Mouse (Mus musculus) stomach, embryonic 15.5 days (tissue): ENCODE measurements at regions not wholly inside any gene's neighbourhood (a gene's known extent, or its start where the extent isn't known, plus 50 kb on each side); places are given as distances from the start of the nearest gene placed in this dataset.

ENCODE experiments used
- ATAC-seq: fragments of 200-750 bp; cut with Nextera tagmentation; 2 replicates; pipeline ENCODE4 v1.8.0; 2017; ENCODE audit warnings: low read depth, moderate number of reproducible peaks, moderate TSS enrichment; ENCODE audit not compliant: insufficient read depth, low FRiP score
- H3K27ac ChIP-seq: fragments of 300-500 bp; sonication (generic); 2 replicates; pipeline ENCODE4 v1.5.1; 2015; ENCODE audit warnings: mild to moderate bottlenecking, inconsistent platforms
- H3K27me3 ChIP-seq: fragments of 300-500 bp; sonication (generic); replicated peaks from 2 replicates; pipeline ENCODE4 v1.6.1; 2015; ENCODE audit warnings: inconsistent platforms
- H3K36me3 ChIP-seq: fragments of 300-500 bp; sonication (generic); 2 replicates; pipeline ENCODE4 v1.6.1; 2015; ENCODE audit warnings: inconsistent platforms
- H3K4me1 ChIP-seq: fragments of 300-500 bp; sonication (generic); 2 replicates; pipeline ENCODE4 v1.6.1; 2015; ENCODE audit warnings: inconsistent platforms
- H3K4me2 ChIP-seq: fragments of 300-500 bp; sonication (generic); 2 replicates; pipeline ENCODE4 v1.6.1; 2015; ENCODE audit warnings: mild to moderate bottlenecking, inconsistent platforms
- H3K4me3 ChIP-seq: fragments of 300-500 bp; sonication (generic); replicated peaks from 2 replicates; pipeline ENCODE4 v1.5.1; 2015; ENCODE audit warnings: inconsistent platforms
- H3K9ac ChIP-seq: fragments of 300-500 bp; sonication (generic); 2 replicates; pipeline ENCODE4 v1.6.1; 2015; ENCODE audit warnings: inconsistent platforms
- H3K9me3 ChIP-seq: fragments of 300-500 bp; sonication (generic); 2 replicates; pipeline ENCODE4 v1.6.1; 2016; ENCODE audit warnings: inconsistent platforms
- WGBS: fragments of 180-500 bp; shearing (Covaris S2); methylation state at CpG from one replicate; pipeline ENCODE4 v1.1.7; 2015; 5-methylcytosine and 5-hydroxymethylcytosine counted together

- no peak overlapping the region for H3K4me2 ChIP-seq
- no peaks in the 10 kb centered on the region for H3K4me1 ChIP-seq
- no peak overlapping the region for H3K4me3 ChIP-seq
- no peak for ATAC-seq
- no peaks in the 10 kb centered on the region for H3K9me3 ChIP-seq
- no peak overlapping the region for H3K27ac ChIP-seq
- no peak overlapping the region for H3K9ac ChIP-seq
- 76% methylated on average over 4 of the region's 4 CpGs for WGBS
- H3K36me3 ChIP-seq, result no peaks in the 10 kb centered on the region
- H3K27me3 ChIP-seq, result no peaks in the 10 kb centered on the region
These were observed 211.4 kb downstream of the Otol1 start for GRCm38 (mm10) chr3:70218757-70219360.

GRCm38 (mm10) chr3:70223443-70224065, 216.1 kb downstream of the Otol1 start:
- no peak overlapping the region for H3K9ac ChIP-seq
- H3K36me3 ChIP-seq, result no peaks in the 10 kb centered on the region
- no peaks in the 10 kb centered on the region for H3K9me3 ChIP-seq
- no peaks in the 10 kb centered on the region for H3K27me3 ChIP-seq
- WGBS, result 79% methylated on average over 3 of the region's 3 CpGs
- H3K4me1 ChIP-seq, result no peaks in the 10 kb centered on the region
- no peak overlapping the region for H3K4me2 ChIP-seq
- H3K4me3 ChIP-seq, result no peak overlapping the region
- H3K27ac ChIP-seq, result no peak overlapping the region
- ATAC-seq, result no peak

- Histone ChIP-seq H3K27ac (no peak overlapping the region), H3K4me1 (no peaks in the 10 kb centered on the region), H3K9ac (no peak overlapping the region), H3K4me2 (no peak overlapping the region), H3K36me3 (no peaks in the 10 kb centered on the region), H3K9me3 (no peaks in the 10 kb centered on the region), H3K4me3 (no peak overlapping the region), H3K27me3 (no peaks in the 10 kb centered on the region)
- no peak for ATAC-seq
- WGBS, result 90% methylated on average over 6 of the region's 6 CpGs
These were observed 217.4 kb downstream of the Otol1 start for GRCm38 (mm10) chr3:70224846-70225245.

GRCm38 (mm10) chr3:70227165-70227564, 219.8 kb downstream of the Otol1 start:
- no peak overlapping the region for H3K4me3 ChIP-seq
- no peaks in the 10 kb centered on the region for H3K27me3 ChIP-seq
- H3K36me3 ChIP-seq, result no peaks in the 10 kb centered on the region
- H3K4me2 ChIP-seq, result no peak overlapping the region
- no peaks in the 10 kb centered on the region for H3K4me1 ChIP-seq
- no peak for ATAC-seq
- H3K9ac ChIP-seq, result no peak overlapping the region
- H3K27ac ChIP-seq, result no peak overlapping the region
- WGBS, result 97% methylated on average over 4 of the region's 4 CpGs
- H3K9me3 ChIP-seq, result no peaks in the 10 kb centered on the region

- Histone ChIP-seq H3K4me1 (no peaks in the 10 kb centered on the region), H3K4me2 (no peak overlapping the region), H3K4me3 (no peak overlapping the region), H3K9me3 (no peaks in the 10 kb centered on the region), H3K27ac (no peak overlapping the region), H3K27me3 (no peaks in the 10 kb centered on the region), H3K9ac (no peak overlapping the region), H3K36me3 (no peaks in the 10 kb centered on the region)
- 24% methylated on average over 3 of the region's 3 CpGs for WGBS
- no peak; the same call in 1 of the 2 replicates for ATAC-seq
These were observed 241.2 kb downstream of the Otol1 start for GRCm38 (mm10) chr3:70248655-70249054.

GRCm38 (mm10) chr3:70249922-70250321, 242.5 kb downstream of the Otol1 start:
- 37% methylated on average over 4 of the region's 4 CpGs for WGBS
- no peaks in the 10 kb centered on the region for H3K9me3 ChIP-seq
- H3K4me3 ChIP-seq, result no peak overlapping the region
- H3K4me2 ChIP-seq, result no peak overlapping the region
- no peaks in the 10 kb centered on the region for H3K36me3 ChIP-seq
- no peaks in the 10 kb centered on the region for H3K4me1 ChIP-seq
- no peak for ATAC-seq
- no peak overlapping the region for H3K9ac ChIP-seq
- no peaks in the 10 kb centered on the region for H3K27me3 ChIP-seq
- H3K27ac ChIP-seq, result no peak overlapping the region

- no peak overlapping the region for H3K4me3 ChIP-seq
- H3K9me3 ChIP-seq, result no peaks in the 10 kb centered on the region
- H3K9ac ChIP-seq, result no peak overlapping the region
- no peaks in the 10 kb centered on the region for H3K4me1 ChIP-seq
- H3K4me2 ChIP-seq, result no peak overlapping the region
- no peaks in the 10 kb centered on the region for H3K27me3 ChIP-seq
- ATAC-seq, result no peak
- 72% methylated on average over 7 of the region's 7 CpGs for WGBS
- H3K27ac ChIP-seq, result no peak overlapping the region
- H3K36me3 ChIP-seq, result no peaks in the 10 kb centered on the region
These were observed 243.3 kb downstream of the Otol1 start for GRCm38 (mm10) chr3:70250733-70251132.

- ATAC-seq, result no peak
- no peak overlapping the region for H3K4me3 ChIP-seq
- no peaks in the 10 kb centered on the region for H3K27me3 ChIP-seq
- WGBS, result 53% methylated on average over 3 of the region's 3 CpGs
- no peak overlapping the region for H3K9ac ChIP-seq
- no peaks in the 10 kb centered on the region for H3K9me3 ChIP-seq
- no peaks in the 10 kb centered on the region for H3K4me1 ChIP-seq
- H3K4me2 ChIP-seq, result no peak overlapping the region
- no peaks in the 10 kb centered on the region for H3K36me3 ChIP-seq
- no peak overlapping the region for H3K27ac ChIP-seq
These were observed 255.9 kb downstream of the Otol1 start for GRCm38 (mm10) chr3:70263318-70263717.

GRCm38 (mm10) chr3:70288590-70289388, 281.4 kb downstream of the Otol1 start:
- no peaks in the 10 kb centered on the region for H3K36me3 ChIP-seq
- WGBS, result 66% methylated on average over 7 of the region's 7 CpGs
- no peak overlapping the region for H3K4me2 ChIP-seq
- H3K27me3 ChIP-seq, result no peaks in the 10 kb centered on the region
- no peaks in the 10 kb centered on the region for H3K9me3 ChIP-seq
- H3K4me3 ChIP-seq, result no peak overlapping the region
- no peak for ATAC-seq
- no peak overlapping the region for H3K27ac ChIP-seq
- H3K9ac ChIP-seq, result no peak overlapping the region
- H3K4me1 ChIP-seq, result no peaks in the 10 kb centered on the region

- Histone ChIP-seq H3K4me3 (no peak overlapping the region), H3K4me2 (no peak overlapping the region), H3K9ac (no peak overlapping the region), H3K36me3 (no peaks in the 10 kb centered on the region), H3K4me1 (no peaks in the 10 kb centered on the region), H3K27me3 (no peaks in the 10 kb centered on the region), H3K27ac (no peak overlapping the region), H3K9me3 (no peaks in the 10 kb centered on the region)
- no peak for ATAC-seq
- 67% methylated on average over 1 of the region's 1 CpGs for WGBS
These were observed 300.1 kb downstream of the Otol1 start for GRCm38 (mm10) chr3:70307556-70307955.

GRCm38 (mm10) chr3:70308061-70308461, 300.6 kb downstream of the Otol1 start:
- Histone ChIP-seq H3K4me1 (no peaks in the 10 kb centered on the region), H3K4me3 (no peak overlapping the region), H3K9ac (no peak overlapping the region), H3K27me3 (no peaks in the 10 kb centered on the region), H3K4me2 (no peak overlapping the region), H3K9me3 (no peaks in the 10 kb centered on the region), H3K36me3 (no peaks in the 10 kb centered on the region), H3K27ac (no peak overlapping the region)
- 71% methylated on average over 3 of the region's 3 CpGs for WGBS
- no peak for ATAC-seq

GRCm38 (mm10) chr3:70309304-70309703, 301.9 kb downstream of the Otol1 start:
- WGBS, result 86% methylated on average over 4 of the region's 4 CpGs
- H3K9ac ChIP-seq, result no peak overlapping the region
- H3K4me2 ChIP-seq, result no peak overlapping the region
- H3K27me3 ChIP-seq, result no peaks in the 10 kb centered on the region
- H3K27ac ChIP-seq, result no peak overlapping the region
- no peaks in the 10 kb centered on the region for H3K4me1 ChIP-seq
- no peak overlapping the region for H3K4me3 ChIP-seq
- no peaks in the 10 kb centered on the region for H3K9me3 ChIP-seq
- H3K36me3 ChIP-seq, result no peaks in the 10 kb centered on the region
- no peak for ATAC-seq
